Mouse (Mus musculus): ENCODE results near the gene Dand5. TPM values are rescaled to one million over a fixed set of nuclear protein-coding genes. Genes with fewer than 3 reads are reported as not detected.
"Not testable (repeated sequence)": the region's sequence is repeated elsewhere in the genome, so short reads cannot be mapped to it uniquely, and the experiment has no call there.

The Dand5 gene
- polyA plus RNA-seq, 1 experiment from 2014 or later = 4.7 TPM

DNA sequence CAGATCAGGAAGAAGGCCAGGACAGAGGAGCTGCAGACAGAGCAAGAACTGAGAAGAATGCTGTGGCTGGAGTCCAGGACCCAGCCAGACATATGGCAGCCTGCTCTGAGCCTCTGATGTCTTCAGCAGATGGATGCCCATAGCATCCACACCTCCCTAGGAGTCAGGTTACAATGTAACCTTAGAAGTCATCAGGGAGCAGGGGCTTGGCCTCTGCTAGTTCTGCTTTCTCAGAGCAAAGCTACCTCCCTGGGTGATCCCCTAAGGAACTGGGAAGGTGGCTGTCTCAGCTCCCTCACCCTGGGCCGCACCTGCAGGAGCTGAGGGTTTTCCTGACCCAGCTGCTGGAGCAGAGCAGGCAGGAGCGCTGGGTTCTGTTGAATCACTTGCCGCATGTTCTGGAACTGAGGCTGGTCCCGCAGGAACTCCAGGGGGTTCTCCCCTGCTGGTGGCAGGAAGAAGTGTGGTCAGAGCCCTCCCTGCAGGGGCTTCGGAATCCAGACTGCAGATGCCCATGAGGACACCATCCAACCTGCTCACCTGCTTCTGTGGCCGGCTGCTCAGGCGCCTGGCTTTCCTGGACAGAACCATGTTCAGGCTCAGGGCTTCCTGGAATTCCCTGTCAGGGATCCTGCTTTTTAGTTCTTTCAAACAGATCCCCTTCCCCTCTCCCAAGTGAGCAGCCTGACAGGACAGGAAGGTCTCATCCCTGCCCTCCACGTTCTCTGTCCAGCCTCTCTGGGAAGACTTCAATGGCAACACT is 14.7 kb upstream of the Dand5 start:
- Histone ChIP-seq H3K4me1 (ENCODE audit: control insufficient read depth, insufficient read depth, low read length) (peaks cover 12% of the 10 kb centered on the region), H3K9me3 (ENCODE audit: control insufficient read depth, low read length) (no peaks in the 10 kb centered on the region), H3K4me3 (ENCODE audit: low read depth, low read length) (no peak overlapping the region), H3K36me3 (ENCODE audit: control insufficient read depth, insufficient read depth, low read length) (peaks cover 15% of the 10 kb centered on the region), H3K27ac (ENCODE audit: low read depth, low read length) (no peak overlapping the region), H3K4me2 (ENCODE audit: low read depth) (no peak overlapping the region; the same call in 1 of the 2 replicates), H3K27me3 (ENCODE audit: control insufficient read depth, insufficient read depth, low read length) (no peaks in the 10 kb centered on the region), H3K9ac (ENCODE audit: low read length) (no peak overlapping the region)
- ATAC-seq (ENCODE audit: insufficient read depth, low FRiP score, low TSS enrichment) (no peak), DNase-seq (ENCODE audit: low spot score) (peak; percentile 44)
- WGBS = 52% methylated on average over 8 of the region's 8 CpGs

DNA sequence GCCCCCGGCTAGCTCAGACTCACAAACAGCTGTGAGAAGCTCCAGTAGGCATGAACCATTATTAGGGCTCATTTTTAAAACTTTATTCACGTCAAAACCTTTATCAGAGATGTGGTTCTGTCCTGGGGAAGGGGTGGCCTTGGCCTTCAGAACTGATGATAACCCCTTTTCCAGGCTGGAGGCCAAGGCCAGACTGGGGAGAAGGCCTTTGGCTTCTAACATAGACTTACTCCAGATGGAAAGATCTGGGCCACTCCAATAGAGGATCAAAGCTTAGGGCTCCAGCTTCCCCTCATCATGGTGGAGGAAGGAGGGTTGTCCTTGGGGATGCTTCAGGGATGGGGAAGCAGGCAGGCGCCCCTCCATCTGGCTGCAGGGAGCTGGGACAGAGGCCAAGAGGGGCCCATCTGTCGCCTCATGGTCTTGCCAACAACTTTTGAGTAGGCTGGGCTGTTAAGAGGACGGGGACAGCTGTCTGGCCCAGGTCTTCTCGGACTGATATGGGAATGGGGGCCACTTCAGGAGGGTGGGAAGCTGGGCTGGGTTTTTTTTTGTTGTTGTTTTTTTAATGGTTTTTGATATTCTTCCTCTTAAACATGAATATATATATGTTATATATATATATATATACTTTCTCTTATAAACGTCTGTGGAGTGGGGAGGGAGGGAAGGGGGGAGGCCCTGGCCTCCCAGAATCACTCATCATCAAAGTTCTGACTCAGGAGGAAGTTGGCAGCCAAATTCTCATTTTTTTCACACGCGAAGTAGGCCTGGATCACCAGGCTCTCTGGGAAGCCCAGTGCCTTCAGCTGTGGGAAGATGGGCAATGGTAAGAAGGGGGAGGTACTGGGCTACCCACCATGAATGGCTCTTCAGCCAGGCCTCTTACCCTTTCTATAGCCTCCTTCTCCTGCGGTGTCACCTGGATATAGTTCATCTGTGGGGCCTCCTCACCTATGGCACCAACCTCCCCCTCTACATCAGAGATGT is 12.5 kb upstream of the Dand5 start:
- DNase-seq (ENCODE audit: low spot score) (no peak), ATAC-seq (ENCODE audit: insufficient read depth, low FRiP score, low TSS enrichment) (no peak)
- H3K36me3 ChIP-seq (ENCODE audit: control insufficient read depth, insufficient read depth, low read length) = peaks cover 9% of the 10 kb centered on the region
- H3K4me1 ChIP-seq (ENCODE audit: control insufficient read depth, insufficient read depth, low read length) = peaks cover 12% of the 10 kb centered on the region
- no peaks in the 10 kb centered on the region for H3K9me3 ChIP-seq (ENCODE audit: control insufficient read depth, low read length)
- no peaks in the 10 kb centered on the region for H3K27me3 ChIP-seq (ENCODE audit: control insufficient read depth, insufficient read depth, low read length)
- H3K9ac ChIP-seq (ENCODE audit: low read length) = no peak overlapping the region
- H3K27ac ChIP-seq (ENCODE audit: low read depth, low read length) = no peak overlapping the region
- H3K4me2 ChIP-seq (ENCODE audit: low read depth) = no peak overlapping the region
- no peak overlapping the region for H3K4me3 ChIP-seq (ENCODE audit: low read depth, low read length)
- WGBS = 87% methylated on average over 10 of the region's 10 CpGs

DNA sequence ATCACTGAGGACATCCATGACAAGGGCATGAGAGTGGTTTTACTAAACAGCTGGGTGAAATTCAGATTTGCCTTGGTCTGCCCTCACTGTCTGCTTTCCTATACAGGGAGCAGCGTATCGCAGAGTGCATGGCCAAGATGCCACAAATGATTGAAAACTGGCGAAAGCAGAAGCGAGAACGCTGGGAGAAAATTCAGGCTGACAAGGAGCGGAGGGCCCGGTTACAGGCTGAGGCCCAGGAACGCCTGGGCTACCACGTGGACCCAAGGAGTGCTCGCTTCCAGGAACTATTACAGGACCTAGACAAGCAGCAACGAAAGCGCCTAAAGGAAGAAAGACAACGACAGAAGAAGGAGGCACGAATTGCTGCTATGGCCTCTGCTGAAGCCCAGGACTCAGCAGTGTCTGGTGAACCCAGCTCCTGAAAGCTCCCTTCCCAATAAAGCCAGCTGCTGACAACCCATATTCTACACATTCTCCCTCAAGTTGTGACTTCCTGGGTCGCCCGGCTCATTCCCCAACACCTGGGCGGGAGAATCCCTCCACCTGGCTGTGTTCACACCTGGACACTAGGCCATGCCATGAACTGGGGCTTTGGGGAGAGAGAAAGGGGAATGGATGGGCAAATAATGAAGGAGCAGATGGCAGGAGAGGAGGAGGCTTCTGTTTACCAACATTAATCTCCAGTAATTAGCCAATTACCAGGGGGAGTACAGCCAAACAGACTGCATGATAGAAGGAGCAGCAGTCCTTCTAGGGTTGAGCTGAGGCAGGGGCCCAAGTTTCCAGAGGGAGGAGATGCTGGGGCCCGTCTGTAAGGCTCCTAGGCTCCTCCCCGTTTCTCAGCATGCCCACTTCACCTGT is 11.6 kb upstream of the Dand5 start:
- H3K4me1 ChIP-seq (ENCODE audit: control insufficient read depth, insufficient read depth, low read length) = peaks cover 11% of the 10 kb centered on the region
- H3K27ac ChIP-seq (ENCODE audit: low read depth, low read length) = no peak overlapping the region
- ATAC-seq (ENCODE audit: insufficient read depth, low FRiP score, low TSS enrichment) (no peak), DNase-seq (ENCODE audit: low spot score) (no peak)
- peaks cover 9% of the 10 kb centered on the region for H3K36me3 ChIP-seq (ENCODE audit: control insufficient read depth, insufficient read depth, low read length)
- no peak overlapping the region for H3K4me2 ChIP-seq (ENCODE audit: low read depth)
- no peaks in the 10 kb centered on the region for H3K9me3 ChIP-seq (ENCODE audit: control insufficient read depth, low read length)
- H3K4me3 ChIP-seq (ENCODE audit: low read depth, low read length) = no peak overlapping the region
- no peaks in the 10 kb centered on the region for H3K27me3 ChIP-seq (ENCODE audit: control insufficient read depth, insufficient read depth, low read length)
- no peak overlapping the region for H3K9ac ChIP-seq (ENCODE audit: low read length)
- 89% methylated on average over 19 of the region's 19 CpGs for WGBS

DNA sequence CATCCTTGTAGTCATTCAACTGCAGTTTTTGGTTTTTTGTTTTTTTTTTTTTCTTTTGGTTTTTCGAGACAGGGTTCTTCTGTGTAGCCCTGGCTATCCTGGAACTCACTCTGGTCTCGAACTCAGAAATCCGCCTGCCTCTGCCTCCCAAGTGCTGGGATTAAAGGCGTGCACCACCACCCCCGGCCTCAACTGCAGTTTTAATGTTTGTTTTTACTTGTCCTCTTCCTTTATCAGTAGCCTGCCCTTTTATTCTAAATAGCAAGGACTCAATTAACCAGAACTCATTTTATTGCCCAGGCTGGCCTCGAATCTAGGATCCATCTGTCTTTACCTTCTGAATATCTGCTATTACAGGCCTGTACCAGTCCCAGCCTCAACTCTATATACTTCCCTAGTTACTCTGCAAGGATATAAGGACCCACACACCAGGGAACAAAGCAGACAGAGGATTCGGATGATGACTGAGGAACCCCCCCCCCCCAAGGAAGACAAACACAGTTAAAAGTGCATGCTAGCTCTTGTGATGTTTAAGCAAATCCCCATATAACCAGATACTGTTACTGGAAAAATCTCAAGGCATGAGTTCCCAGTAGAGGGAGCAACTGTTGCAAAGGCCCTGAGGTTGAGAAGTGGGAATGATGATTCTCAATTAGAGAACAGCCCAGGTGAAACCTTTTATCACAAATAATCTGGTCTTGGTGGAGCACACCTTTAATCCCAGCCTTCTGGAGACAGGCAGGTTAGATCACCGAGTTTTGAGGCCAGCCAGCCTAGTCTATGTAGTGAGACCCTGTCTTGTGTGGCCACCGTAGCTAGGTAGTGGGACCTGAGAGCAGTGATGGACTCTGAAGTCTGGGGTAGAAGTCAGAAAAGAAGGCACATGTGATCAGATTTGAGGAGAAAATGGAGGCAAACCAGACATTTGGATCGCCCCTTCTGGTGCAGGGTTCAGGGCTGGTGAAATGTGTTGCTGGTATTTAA is 10.4 kb upstream of the Dand5 start:
- peaks cover 10% of the 10 kb centered on the region for H3K4me1 ChIP-seq (ENCODE audit: control insufficient read depth, insufficient read depth, low read length)
- H3K9me3 ChIP-seq (ENCODE audit: control insufficient read depth, low read length) = no peaks in the 10 kb centered on the region

DNA sequence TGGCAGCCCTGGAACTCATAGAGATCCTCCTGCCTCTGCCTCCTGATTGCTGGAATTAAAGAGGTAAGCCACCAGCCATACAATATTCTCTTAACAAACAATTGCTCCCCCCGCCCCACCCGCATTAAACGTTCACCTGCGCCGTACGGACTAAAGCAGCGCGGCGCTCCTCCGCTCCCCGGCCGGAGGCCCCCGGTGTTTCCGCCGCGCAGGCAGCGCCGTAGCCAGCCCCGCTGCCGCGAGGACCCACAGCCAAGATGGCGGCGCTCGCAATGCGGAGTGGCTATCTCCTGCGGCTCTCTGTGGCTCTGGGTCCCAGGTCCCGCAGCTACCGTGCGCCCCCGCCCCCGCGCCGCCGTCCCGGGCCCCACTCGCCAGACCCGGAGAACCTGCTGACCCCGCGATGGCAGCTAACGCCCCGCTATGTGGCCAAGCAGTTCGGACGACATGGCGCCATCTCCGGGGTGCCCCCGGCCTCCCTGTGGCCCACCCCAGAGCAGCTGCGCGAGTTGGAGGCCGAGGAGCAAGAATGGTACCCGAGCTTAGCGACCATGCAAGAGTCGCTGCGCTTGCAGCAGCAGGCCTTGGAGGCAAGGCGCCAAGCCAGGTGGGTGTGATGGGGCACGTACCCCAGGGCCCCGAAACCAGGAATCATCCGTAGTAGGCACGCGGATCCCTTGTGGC is 9.6 kb upstream of the Dand5 start:
- peaks cover 6% of the 10 kb centered on the region for H3K36me3 ChIP-seq (ENCODE audit: control insufficient read depth, insufficient read depth, low read length)
- H3K27me3 ChIP-seq (ENCODE audit: control insufficient read depth, insufficient read depth, low read length) = no peaks in the 10 kb centered on the region
- 2% methylated on average over 58 of the region's 59 CpGs for WGBS
- peak; percentile 85 for DNase-seq (ENCODE audit: low spot score)
- H3K27ac ChIP-seq (ENCODE audit: low read depth, low read length) = peak overlapping the region; percentile 93
- H3K4me2 ChIP-seq (ENCODE audit: low read depth) = peak overlapping the region; percentile 63
- H3K4me1 ChIP-seq (ENCODE audit: control insufficient read depth, insufficient read depth, low read length) = peaks cover 6% of the 10 kb centered on the region
- peak overlapping the region; percentile 95 for H3K4me3 ChIP-seq (ENCODE audit: low read depth, low read length)
- H3K9ac ChIP-seq (ENCODE audit: low read length) = peak overlapping the region; percentile 99
- H3K9me3 ChIP-seq (ENCODE audit: control insufficient read depth, low read length) = no peaks in the 10 kb centered on the region
- peak; percentile 83 for ATAC-seq (ENCODE audit: insufficient read depth, low FRiP score, low TSS enrichment)

More for the DNA sequence above, 10.4 kb upstream of the Dand5 start:
- Histone ChIP-seq H3K4me3 (ENCODE audit: low read depth, low read length) (peak overlapping the region; percentile 95), H3K9ac (ENCODE audit: low read length) (peak overlapping the region; percentile 99), H3K27ac (ENCODE audit: low read depth, low read length) (peak overlapping the region; percentile 93), H3K4me2 (ENCODE audit: low read depth) (peak overlapping the region; percentile 63), H3K36me3 (ENCODE audit: control insufficient read depth, insufficient read depth, low read length) (peaks cover 9% of the 10 kb centered on the region), H3K27me3 (ENCODE audit: control insufficient read depth, insufficient read depth, low read length) (no peaks in the 10 kb centered on the region)
- WGBS = 70% methylated on average over 10 of the region's 10 CpGs
- no peak for ATAC-seq (ENCODE audit: insufficient read depth, low FRiP score, low TSS enrichment)
- no peak for DNase-seq (ENCODE audit: low spot score)

DNA sequence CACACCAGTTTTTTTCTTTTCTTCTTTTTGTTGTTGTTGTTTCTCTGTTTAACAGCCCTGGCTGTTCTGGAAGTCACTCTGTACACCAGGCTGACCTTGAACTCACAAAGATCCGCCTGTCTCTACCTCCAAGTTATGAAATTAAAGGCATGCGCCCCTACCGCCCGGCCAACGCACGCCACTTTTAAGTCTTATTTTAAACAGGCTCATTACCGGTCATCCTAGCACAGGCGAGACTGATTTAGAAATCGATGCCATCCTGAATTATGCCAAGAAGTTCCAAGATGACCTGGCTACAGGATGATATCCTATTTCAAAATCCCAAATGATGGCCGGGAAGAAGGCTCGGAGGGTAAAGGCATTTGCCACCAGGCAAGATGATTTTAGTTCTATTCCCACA is 8.9 kb upstream of the Dand5 start, which contains the start of gene Gadd45gip1:
Gene Gadd45gip1 (plus strand): TSS at position 33 of the 400 bp plus-strand sequence.
- ATAC-seq (ENCODE audit: insufficient read depth, low FRiP score, low TSS enrichment) (no peak), DNase-seq (ENCODE audit: low spot score) (no peak)
- WGBS = 85% methylated on average over 11 of the region's 11 CpGs
- Histone ChIP-seq H3K9me3 (ENCODE audit: control insufficient read depth, low read length) (no peaks in the 10 kb centered on the region), H3K4me3 (ENCODE audit: low read depth, low read length) (peak within 1 kb of the TSS; percentile 95), H3K4me1 (ENCODE audit: control insufficient read depth, insufficient read depth, low read length) (peaks cover 6% of the 10 kb centered on the region), H3K27ac (ENCODE audit: low read depth, low read length) (peak within 1 kb of the TSS; percentile 93), H3K27me3 (ENCODE audit: control insufficient read depth, insufficient read depth, low read length) (no peaks in the 10 kb centered on the region), H3K9ac (ENCODE audit: low read length) (peak within 1 kb of the TSS; percentile 99), H3K4me2 (ENCODE audit: low read depth) (peak within 1 kb of the TSS; percentile 63), H3K36me3 (ENCODE audit: control insufficient read depth, insufficient read depth, low read length) (peaks cover 3% of the 10 kb centered on the region; the same call in 1 of the 2 replicates)

DNA sequence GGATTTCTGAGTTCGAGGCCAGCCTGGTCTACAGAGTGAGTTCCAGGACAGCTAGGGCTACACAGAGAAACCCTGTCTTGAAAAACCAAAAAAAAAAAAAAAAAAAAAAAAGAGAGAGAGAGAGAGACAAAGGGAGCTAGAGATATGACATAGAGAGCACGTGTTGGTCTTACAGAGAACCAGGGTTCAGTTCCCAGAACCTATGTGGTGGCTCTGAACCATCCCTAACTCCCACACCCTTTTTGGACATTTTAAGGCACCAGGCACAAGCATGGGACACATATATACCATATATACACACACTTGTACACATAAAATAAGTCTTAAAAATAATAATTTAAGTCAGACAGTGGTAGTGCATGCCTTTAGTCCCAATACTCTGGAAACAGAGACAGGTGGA is 3.9 kb upstream of the Dand5 start:
- H3K9ac ChIP-seq (ENCODE audit: low read length); H3K4me3 ChIP-seq (ENCODE audit: low read depth, low read length); ATAC-seq (ENCODE audit: insufficient read depth, low FRiP score, low TSS enrichment); H3K4me2 ChIP-seq (ENCODE audit: low read depth); H3K27me3 ChIP-seq (ENCODE audit: control insufficient read depth, insufficient read depth, low read length); H3K27ac ChIP-seq (ENCODE audit: low read depth, low read length); H3K9me3 ChIP-seq (ENCODE audit: control insufficient read depth, low read length); H3K36me3 ChIP-seq (ENCODE audit: control insufficient read depth, insufficient read depth, low read length); H3K4me1 ChIP-seq (ENCODE audit: control insufficient read depth, insufficient read depth, low read length); DNase-seq (ENCODE audit: low spot score): not testable (repeated sequence)
- 87% methylated on average over 2 of the region's 2 CpGs for WGBS

All from neural tube, embryonic 11.5 days (tissue).